Mouse (Mus musculus) heart, embryonic 14.5 days (tissue): ENCODE data around the gene Acin1. TPM values are rescaled to one million over a fixed set of nuclear protein-coding genes. Genes with fewer than 3 reads are reported as not detected.

Source experiments
- ATAC-seq: fragments of 200-750 bp; cut with Nextera tagmentation; 2 replicates; pipeline ENCODE4 v1.8.0; 2017; ENCODE audit warnings: low read depth, moderate TSS enrichment; ENCODE audit not compliant: insufficient number of reproducible peaks, insufficient read depth, low FRiP score
- H3K27ac ChIP-seq, 2 experiments: fragments of 200-500 bp in 1 of 2; fragments of 300-500 bp in 1 of 2; sonication (generic) in 1 of 2; replicated peaks in 1 of 2; 2 replicates each; pipeline ENCODE4 v1.5.1; 2012 to 2014; ENCODE audit warnings: low read depth in 2 of 2, low read length in 2 of 2, control low read depth in 1 of 2, mild to moderate bottlenecking in 1 of 2, mixed read lengths in 1 of 2; ENCODE audit not compliant: control insufficient read depth in 1 of 2, insufficient read depth in 1 of 2
- H3K27me3 ChIP-seq: fragments of 300-500 bp; sonication (generic); 2 replicates; pipeline ENCODE4 v1.6.1; 2014; ENCODE audit warnings: mild to moderate bottlenecking, low read length, control low read depth; ENCODE audit not compliant: control insufficient read depth, insufficient read depth
- H3K36me3 ChIP-seq: fragments of 300-500 bp; sonication (generic); 2 replicates; pipeline ENCODE4 v1.6.1; 2014; ENCODE audit warnings: mild to moderate bottlenecking, control low read depth, low read length, mixed read lengths; ENCODE audit not compliant: control insufficient read depth, insufficient read depth
- H3K4me1 ChIP-seq, 2 experiments: fragments of 200-500 bp in 1 of 2; fragments of 300-500 bp in 1 of 2; sonication (generic) in 1 of 2; 2 replicates each; pipeline ENCODE4 v1.6.1; 2012 to 2014; ENCODE audit warnings: low read length in 2 of 2, control low read depth in 1 of 2, mixed read lengths in 1 of 2; ENCODE audit not compliant: control insufficient read depth in 2 of 2, insufficient read depth in 2 of 2
- H3K4me2 ChIP-seq: fragments of 300-500 bp; sonication (generic); 2 replicates; pipeline ENCODE4 v1.6.1; 2014; ENCODE audit warnings: mild to moderate bottlenecking, low read length
- H3K4me3 ChIP-seq, 2 experiments: fragments of 200-500 bp in 1 of 2; fragments of 300-500 bp in 1 of 2; sonication (generic) in 1 of 2; 2 replicates each; pipeline ENCODE4 v1.5.1; 2012 to 2014; ENCODE audit warnings: low read length in 2 of 2, mild to moderate bottlenecking in 2 of 2, control low read depth in 1 of 2, low read depth in 1 of 2, moderate library complexity in 1 of 2; ENCODE audit not compliant: control insufficient read depth in 1 of 2, insufficient read depth in 1 of 2
- H3K9ac ChIP-seq: fragments of 300-500 bp; sonication (generic); 2 replicates; pipeline ENCODE4 v1.6.1; 2014; ENCODE audit warnings: mild to moderate bottlenecking, low read length
- H3K9me3 ChIP-seq: fragments of 300-500 bp; sonication (generic); 2 replicates; pipeline ENCODE4 v1.6.1; 2016; ENCODE audit warnings: low read length, control low read depth; ENCODE audit not compliant: control insufficient read depth
- WGBS: fragments of 180-500 bp; shearing (Covaris S2); extraction: QIAGEN DNeasy Blood & Tissue Kit; methylation state at CpG from one replicate; pipeline ENCODE4 v1.1.7; 2014; 5-methylcytosine and 5-hydroxymethylcytosine counted together
- microRNA counts: library from miRNA; unstranded; fragments of <30 nt; microRNA quantifications from one replicate; lab custom pipeline; 2016
- microRNA-seq: library from miRNA; unstranded; fragments of <30 nt; microRNA quantifications from one replicate; pipeline ENCODE4, GENCODE M21; 2016
- polyA plus RNA-seq: library from polyadenylated mRNA; unstranded; fragments of >200 nt; fragmentation: Nextera tagmentation; extraction: Ambion mirVana; gene quantifications from 2 replicates; pipeline ENCODE4 v1.2.1, GENCODE M21; 2014

Gene Acin1
- polyA plus RNA-seq, 1 experiment from 2014 or later = 81.1 TPM

DNA sequence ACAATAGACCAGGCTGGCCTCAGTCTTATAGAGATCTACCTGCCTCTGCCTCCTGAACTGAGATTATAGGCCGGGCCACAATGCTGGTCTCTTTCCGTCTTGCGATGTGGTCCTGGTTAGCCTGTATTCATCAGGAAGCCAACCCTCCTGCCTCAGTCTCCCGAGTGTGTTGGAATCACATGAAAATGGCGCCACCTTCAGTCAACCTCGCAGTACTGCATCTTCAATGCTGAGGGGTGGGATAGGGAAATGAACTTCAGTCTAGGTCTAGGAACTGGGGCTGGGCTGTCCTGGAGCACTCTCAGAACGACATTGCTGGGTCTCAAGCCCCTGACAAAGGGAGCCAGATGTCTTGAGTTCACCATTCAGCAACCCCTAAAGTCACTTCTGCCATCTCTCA is 89.6 kb downstream of the Acin1 start:
- H3K4me2 ChIP-seq = no peak overlapping the region
- H3K4me3 ChIP-seq = no peak overlapping the region
- 72% methylated on average over 7 of the region's 7 CpGs for WGBS
- no peak overlapping the region for H3K9ac ChIP-seq
- H3K27me3 ChIP-seq = no peaks in the 10 kb centered on the region
- 0 out of 2 replicates have a peak, but pooled peaks cover 3% of the 10 kb centered on the region for H3K36me3 ChIP-seq
- H3K4me1 ChIP-seq = peaks cover 18 to 30% of the 10 kb centered on the region in 2 experiments
- H3K27ac ChIP-seq = no peak overlapping the region
- H3K9me3 ChIP-seq = no peaks in the 10 kb centered on the region
- no peak for ATAC-seq

DNA sequence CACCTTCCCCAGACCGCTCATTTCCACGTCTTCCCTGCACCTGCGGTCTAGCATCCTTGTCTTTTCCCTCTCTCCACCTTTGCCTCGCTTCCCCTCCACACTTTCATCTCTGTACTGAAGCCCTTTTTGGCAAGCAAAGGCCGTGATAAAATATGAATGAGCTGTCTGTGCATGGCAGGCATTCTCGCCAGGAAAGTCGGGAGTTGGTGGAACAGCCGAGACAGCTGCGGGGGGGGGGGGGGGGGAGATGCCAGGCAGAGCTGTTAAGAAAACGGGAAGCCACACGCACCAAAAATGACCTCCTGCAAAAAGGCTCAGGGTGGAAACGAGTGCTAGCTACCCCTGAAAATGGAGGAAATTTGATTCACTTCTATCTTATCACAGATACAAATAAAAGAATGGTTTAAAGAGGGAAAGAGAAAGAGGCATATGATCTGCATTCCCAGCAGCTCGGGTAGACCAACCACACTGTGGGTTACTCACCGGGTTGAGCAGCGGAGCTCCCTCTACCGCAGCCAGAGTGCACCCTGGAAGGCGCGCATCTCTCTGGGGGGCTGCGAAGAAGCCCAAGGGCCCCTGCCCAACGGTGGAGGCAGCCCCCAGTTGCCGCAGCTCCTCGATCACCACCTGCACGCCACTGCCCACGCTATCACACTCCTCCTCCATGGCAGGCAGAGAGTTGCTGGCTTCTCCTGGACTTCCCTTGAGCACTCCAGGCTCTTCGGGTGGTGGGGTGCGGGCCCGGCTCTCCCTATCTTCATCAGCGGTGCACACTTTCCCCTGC is 91.9 kb downstream of the Acin1 start:
- Histone ChIP-seq H3K9me3 (no peaks in the 10 kb centered on the region), H3K4me3 (peak overlapping the region; percentile 21 to 31), H3K36me3 (0 out of 2 replicates have a peak, but pooled peaks cover 6% of the 10 kb centered on the region), H3K4me2 (peak overlapping the region; percentile 68), H3K27me3 (no peaks in the 10 kb centered on the region), H3K9ac (peak overlapping the region; percentile 66; the same call in 1 of the 2 replicates), H3K4me1 (peaks cover 18 to 31% of the 10 kb centered on the region in 2 experiments), H3K27ac (peak overlapping the region in 1 of 2 experiments; percentile 44; a peak in 2 of 4 replicates)
- no peak for ATAC-seq
- WGBS = 39% methylated on average over 28 of the region's 28 CpGs

DNA sequence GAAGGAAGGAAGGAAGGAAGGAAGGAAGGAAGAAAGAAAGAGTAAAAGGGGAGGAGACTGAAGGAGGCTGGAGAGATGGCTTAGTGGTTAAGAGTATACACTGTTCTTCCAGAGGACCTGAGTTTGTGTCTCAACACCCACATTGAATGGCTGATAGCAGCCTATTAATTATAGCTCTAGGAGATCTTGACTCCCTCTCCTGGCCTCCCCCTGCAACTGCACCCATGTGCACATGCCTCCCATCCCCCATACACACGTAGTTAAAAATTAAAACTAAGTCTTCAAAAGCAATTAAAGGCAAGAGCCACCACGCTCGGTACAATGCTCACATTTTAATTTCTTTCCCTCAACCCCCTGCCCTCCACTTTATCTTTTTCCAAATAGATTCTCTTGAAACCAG is 92.7 kb downstream of the Acin1 start:
- ATAC-seq = no peak
- no peak overlapping the region for H3K4me3 ChIP-seq
- H3K4me1 ChIP-seq = peaks cover 18 to 32% of the 10 kb centered on the region in 2 experiments
- H3K4me2 ChIP-seq = no peak overlapping the region
- 88% methylated on average over 3 of the region's 3 CpGs for WGBS
- 0 out of 2 replicates have a peak, but pooled peaks cover 6% of the 10 kb centered on the region for H3K36me3 ChIP-seq
- H3K9me3 ChIP-seq = no peaks in the 10 kb centered on the region
- H3K9ac ChIP-seq = no peak overlapping the region
- H3K27ac ChIP-seq = no peak overlapping the region
- H3K27me3 ChIP-seq = no peaks in the 10 kb centered on the region

DNA sequence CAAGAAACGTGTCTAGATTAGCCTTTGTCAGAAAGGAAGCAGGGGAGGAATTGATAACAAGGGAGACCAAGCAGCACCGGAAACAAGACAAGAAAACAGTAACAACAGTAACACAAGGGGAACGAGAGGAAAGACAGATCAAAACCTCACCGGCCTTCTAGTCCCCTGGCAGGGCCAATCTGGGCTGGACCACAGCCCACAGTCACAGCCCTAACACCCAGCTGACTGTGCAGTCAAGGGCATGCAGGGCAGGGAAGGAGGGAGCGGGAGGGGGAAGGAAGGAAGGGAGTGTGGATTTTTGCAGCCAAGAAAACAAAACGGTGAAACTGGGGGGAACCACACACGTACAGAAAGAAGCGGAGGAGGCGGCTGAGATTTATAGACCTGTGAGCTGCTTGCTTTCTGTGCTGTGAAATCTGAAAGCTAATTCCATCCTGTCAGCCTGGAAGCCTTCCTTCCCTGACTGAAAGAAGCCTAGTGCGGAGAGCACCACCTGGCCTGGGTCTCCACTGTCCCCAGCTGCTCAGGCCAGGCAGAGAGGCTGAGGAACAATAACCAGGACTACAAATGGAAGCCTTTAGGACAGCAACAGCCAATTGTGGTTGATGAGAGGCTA is 94.3 kb downstream of the Acin1 start:
- Histone ChIP-seq H3K4me3 (no peak overlapping the region), H3K4me2 (peak overlapping the region; percentile 2), H3K9me3 (no peaks in the 10 kb centered on the region), H3K4me1 (peaks cover 22 to 43% of the 10 kb centered on the region in 2 experiments), H3K36me3 (0 out of 2 replicates have a peak, but pooled peaks cover 6% of the 10 kb centered on the region), H3K9ac (peak overlapping the region; percentile 56), H3K27ac (peak overlapping the region; percentile 86), H3K27me3 (no peaks in the 10 kb centered on the region)
- WGBS = 32% methylated on average over 10 of the region's 10 CpGs
- ATAC-seq = peak; percentile 78

MicroRNA genes within 50 kb of the gene (microRNA counts, 519-probe panel; counts per million panel counts)
- microRNA mmu-miR-686 (lab: Ali Mortazavi, UCI) = 322 counts per million, percentile 70 among the panel's probes with 10 or more counts

Small RNAs within 50 kb of the gene (microRNA-seq; reads per million reads assigned to microRNA genes)
- not detected for gene Mir686
- gene Mir6948 = not detected

Other genes with a start within 250 kb of the Acin1 start
- 40.6 and 47.8 TPM in 2 replicates for gene Lrp10, start 222.8 kb downstream of the Acin1 start, polyA plus RNA-seq
- 1.4 TPM in 2 replicates for gene Rem2, start 210.8 kb downstream of the Acin1 start, polyA plus RNA-seq
- 55.9 and 56.0 TPM in 2 replicates for gene Prmt5, start 169.4 kb downstream of the Acin1 start, polyA plus RNA-seq
- 36.1 and 36.3 TPM in 2 replicates for gene Haus4, start 132.3 kb downstream of the Acin1 start, polyA plus RNA-seq
- 22.4 and 25.4 TPM in 2 replicates for gene Ajuba, start 109.4 kb downstream of the Acin1 start, polyA plus RNA-seq
- gene 4931414P19Rik, start 80.9 kb downstream of the Acin1 start, polyA plus RNA-seq = 4.7 and 7.1 TPM in 2 replicates
- 336 and 345 TPM in 2 replicates for gene Psmb5, start 68.9 kb downstream of the Acin1 start, polyA plus RNA-seq
- not detected in 2 replicates for gene Psmb11, start 65.5 kb downstream of the Acin1 start, polyA plus RNA-seq
- gene Gm17606, start 46.0 kb downstream of the Acin1 start, polyA plus RNA-seq = not detected in 2 replicates
- gene Cdh24, start 45.6 kb downstream of the Acin1 start, polyA plus RNA-seq = 1.3 and 2.0 TPM in 2 replicates
- gene 1700123O20Rik, start 715 bp downstream of the Acin1 start, polyA plus RNA-seq = 47.3 and 49.8 TPM in 2 replicates
- 0.30 and 0.35 TPM in 2 replicates for gene Gm29776, start 11.9 kb upstream of the Acin1 start, polyA plus RNA-seq
- not detected in 2 replicates for gene Cebpe, start 25.2 kb upstream of the Acin1 start, polyA plus RNA-seq
- 5.0 and 5.1 TPM in 2 replicates for gene Slc7a8, start 95.0 kb upstream of the Acin1 start, polyA plus RNA-seq
- gene Rnf212b, start 127.2 kb upstream of the Acin1 start, polyA plus RNA-seq = not detected in 2 replicates
- gene Homez, start 184.0 kb upstream of the Acin1 start, polyA plus RNA-seq = 8.2 and 9.5 TPM in 2 replicates
- 1.7 and 1.9 TPM in 2 replicates for gene Ppp1r3e, start 190.6 kb upstream of the Acin1 start, polyA plus RNA-seq
- gene Bcl2l2, start 196.4 kb upstream of the Acin1 start, polyA plus RNA-seq = 3.0 and 4.3 TPM in 2 replicates
- not detected in 2 replicates for gene Gm20521, start 196.5 kb upstream of the Acin1 start, polyA plus RNA-seq
- 80.6 and 83.8 TPM in 2 replicates for gene Pabpn1, start 205.6 kb upstream of the Acin1 start, polyA plus RNA-seq
- 18.5 and 25.6 TPM in 2 replicates for gene Slc22a17, start 226.2 kb upstream of the Acin1 start, polyA plus RNA-seq
- gene Efs, start 239.2 kb upstream of the Acin1 start, polyA plus RNA-seq = 12.2 and 14.6 TPM in 2 replicates
- gene Il25, start 245.8 kb upstream of the Acin1 start, polyA plus RNA-seq = not detected in 2 replicates
- 0.58 and 0.72 TPM in 2 replicates for gene Cmtm5, start 249.3 kb upstream of the Acin1 start, polyA plus RNA-seq